Mouse (Mus musculus) midbrain, embryonic 15.5 days (tissue): Measurements from ENCODE around the gene BC024978. TPM values are rescaled to one million over a fixed set of nuclear protein-coding genes. Genes with fewer than 3 reads are reported as not detected.
"Not testable (repeated sequence)": the region's sequence is repeated elsewhere in the genome, so short reads cannot be mapped to it uniquely, and the experiment has no call there.

Experiments used
- ATAC-seq: fragments of 200-750 bp; cut with Nextera tagmentation; replicated peaks from 2 replicates; pipeline ENCODE4 v1.8.0; 2017; ENCODE audit warnings: moderate TSS enrichment
- H3K27ac ChIP-seq: fragments of 300-500 bp; sonication (generic); 2 replicates; pipeline ENCODE4 v1.5.1; 2015; ENCODE audit warnings: mild to moderate bottlenecking, inconsistent platforms
- H3K27me3 ChIP-seq: fragments of 300-500 bp; sonication (generic); replicated peaks from 2 replicates; pipeline ENCODE4 v1.6.1; 2015; ENCODE audit warnings: inconsistent platforms
- H3K36me3 ChIP-seq: fragments of 300-500 bp; sonication (generic); replicated peaks from 2 replicates; pipeline ENCODE4 v1.6.1; 2015; ENCODE audit warnings: inconsistent platforms
- H3K4me1 ChIP-seq: fragments of 300-500 bp; sonication (generic); 2 replicates; pipeline ENCODE4 v1.6.1; 2015; ENCODE audit warnings: inconsistent platforms
- H3K4me2 ChIP-seq: fragments of 300-500 bp; sonication (generic); 2 replicates; pipeline ENCODE4 v1.6.1; 2015; ENCODE audit warnings: inconsistent platforms, mild to moderate bottlenecking, moderate library complexity
- H3K4me3 ChIP-seq: fragments of 300-500 bp; sonication (generic); 2 replicates; pipeline ENCODE4 v1.5.1; 2015; ENCODE audit warnings: mild to moderate bottlenecking, inconsistent platforms
- H3K9ac ChIP-seq: fragments of 300-500 bp; sonication (generic); 2 replicates; pipeline ENCODE4 v1.6.1; 2015; ENCODE audit warnings: mild to moderate bottlenecking, inconsistent platforms
- H3K9me3 ChIP-seq: fragments of 300-500 bp; sonication (generic); 2 replicates; pipeline ENCODE4 v1.6.1; 2016; ENCODE audit warnings: inconsistent platforms
- WGBS: fragments of 180-500 bp; shearing (Covaris S2); methylation state at CpG from one replicate; pipeline ENCODE4 v1.1.7; 2015; ENCODE audit warnings: mixed read lengths; 5-methylcytosine and 5-hydroxymethylcytosine counted together
- polyA plus RNA-seq: library from polyadenylated mRNA; unstranded; fragments of >200 nt; fragmentation: Nextera tagmentation; extraction: Ambion mirVana; gene quantifications from 2 replicates; pipeline ENCODE4 v1.2.1, GENCODE M21; 2015

Gene BC024978
- polyA plus RNA-seq, 1 experiment from 2014 or later = 3.7 TPM

- Histone ChIP-seq H3K9me3 (no peaks in the 10 kb centered on the region), H3K4me2 (no peak overlapping the region), H3K9ac (no peak overlapping the region), H3K27me3 (no peaks in the 10 kb centered on the region), H3K4me3 (no peak overlapping the region), H3K36me3 (no peaks in the 10 kb centered on the region), H3K27ac (no peak overlapping the region), H3K4me1 (peaks cover 37% of the 10 kb centered on the region)
- ATAC-seq = no peak
- 83% methylated on average over 4 of the region's 4 CpGs for WGBS
Observed at GRCm38 (mm10) chr7:27230781-27231180, 35.2 kb downstream of the BC024978 start.

- Histone ChIP-seq H3K36me3 (no peaks in the 10 kb centered on the region), H3K4me3 (no peak overlapping the region), H3K4me2 (no peak overlapping the region), H3K27me3 (no peaks in the 10 kb centered on the region), H3K4me1 (peaks cover 27% of the 10 kb centered on the region), H3K9ac (no peak overlapping the region), H3K27ac (peak overlapping the region; percentile 81; the same call in 1 of the 2 replicates), H3K9me3 (no peaks in the 10 kb centered on the region)
- no peak for ATAC-seq
- WGBS = 84% methylated on average over 7 of the region's 7 CpGs
Observed at GRCm38 (mm10) chr7:27231693-27232331, 36.2 kb downstream of the BC024978 start.

GRCm38 (mm10) chr7:27232781-27233281 lies 37.2 kb downstream of the BC024978 start, which contains the start of gene Coq8b:
Gene Coq8b (plus strand): TSS chr7:27233023.
- ATAC-seq = peak; percentile 93
- Histone ChIP-seq H3K27ac (peak within 1 kb of the TSS; percentile 81), H3K9ac (peak within 1 kb of the TSS; percentile 49), H3K36me3 (no peaks in the 10 kb centered on the region), H3K4me3 (peak within 1 kb of the TSS; percentile 52), H3K27me3 (no peaks in the 10 kb centered on the region), H3K4me1 (peaks cover 17% of the 10 kb centered on the region), H3K4me2 (peak within 1 kb of the TSS; percentile 78), H3K9me3 (no peaks in the 10 kb centered on the region)
- WGBS = under 1% methylated on average over 25 of the region's 25 CpGs

- Histone ChIP-seq H3K9me3 (no peaks in the 10 kb centered on the region), H3K36me3 (no peaks in the 10 kb centered on the region), H3K27me3 (no peaks in the 10 kb centered on the region), H3K4me2 (peak overlapping the region; percentile 78), H3K4me3 (peak overlapping the region; percentile 52), H3K9ac (peak overlapping the region; percentile 49), H3K4me1 (peaks cover 17% of the 10 kb centered on the region), H3K27ac (peak overlapping the region; percentile 81)
- WGBS = 0% methylated on average over 6 of the region's 6 CpGs
- peak; percentile 44 for ATAC-seq
Observed at GRCm38 (mm10) chr7:27233300-27233699, 37.7 kb downstream of the BC024978 start.

- Histone ChIP-seq H3K9me3 (no peaks in the 10 kb centered on the region), H3K27ac (no peak overlapping the region), H3K4me1 (peaks cover 12% of the 10 kb centered on the region), H3K36me3 (0 out of 2 replicates have a peak, but pooled peaks cover 3% of the 10 kb centered on the region), H3K4me2 (no peak overlapping the region), H3K4me3 (no peak overlapping the region), H3K9ac (no peak overlapping the region), H3K27me3 (no peaks in the 10 kb centered on the region)
- no peak for ATAC-seq
- 93% methylated on average over 2 of the region's 2 CpGs for WGBS
Observed at GRCm38 (mm10) chr7:27235726-27236125, 40.1 kb downstream of the BC024978 start.

GRCm38 (mm10) chr7:27237527-27237926 lies 41.9 kb downstream of the BC024978 start:
- 89% methylated on average over 2 of the region's 2 CpGs for WGBS

GRCm38 (mm10) chr7:27238568-27238967 lies 43.0 kb downstream of the BC024978 start:
- no peaks in the 10 kb centered on the region for H3K9me3 ChIP-seq
- no peak overlapping the region for H3K9ac ChIP-seq
- peaks cover 8% of the 10 kb centered on the region for H3K4me1 ChIP-seq
- no peak for ATAC-seq
- H3K36me3 ChIP-seq = peaks cover 10% of the 10 kb centered on the region; the same call in 1 of the 2 replicates
- no peak overlapping the region for H3K4me2 ChIP-seq
- H3K27ac ChIP-seq = no peak overlapping the region
- no peak overlapping the region for H3K4me3 ChIP-seq
- H3K27me3 ChIP-seq = no peaks in the 10 kb centered on the region
- WGBS = 92% methylated on average over 5 of the region's 5 CpGs

More at GRCm38 (mm10) chr7:27237527-27237926, 41.9 kb downstream of the BC024978 start:
- Histone ChIP-seq H3K27me3 (no peaks in the 10 kb centered on the region), H3K36me3 (0 out of 2 replicates have a peak, but pooled peaks cover 5% of the 10 kb centered on the region), H3K4me2 (no peak overlapping the region), H3K27ac (no peak overlapping the region), H3K4me3 (no peak overlapping the region), H3K4me1 (peaks cover 12% of the 10 kb centered on the region), H3K9me3 (no peaks in the 10 kb centered on the region), H3K9ac (no peak overlapping the region)
- ATAC-seq = no peak

GRCm38 (mm10) chr7:27243211-27243610 lies 47.6 kb downstream of the BC024978 start:
- H3K9ac ChIP-seq = no peak overlapping the region
- no peaks in the 10 kb centered on the region for H3K9me3 ChIP-seq
- no peaks in the 10 kb centered on the region for H3K27me3 ChIP-seq
- no peaks in the 10 kb centered on the region for H3K4me1 ChIP-seq
- H3K27ac ChIP-seq = no peak overlapping the region
- 75% methylated on average over 8 of the region's 8 CpGs for WGBS
- no peak overlapping the region for H3K4me2 ChIP-seq
- no peak for ATAC-seq
- H3K36me3 ChIP-seq = peaks cover 13% of the 10 kb centered on the region; the same call in 1 of the 2 replicates
- H3K4me3 ChIP-seq = no peak overlapping the region

- H3K4me1 ChIP-seq, H3K9ac ChIP-seq, H3K9me3 ChIP-seq, ATAC-seq, H3K4me3 ChIP-seq, H3K27ac ChIP-seq, H3K27me3 ChIP-seq, H3K4me2 ChIP-seq: not testable (repeated sequence)
- 82% methylated on average over 2 of the region's 2 CpGs for WGBS
- peaks cover 13% of the 10 kb centered on the region; the same call in 1 of the 2 replicates for H3K36me3 ChIP-seq
Observed at GRCm38 (mm10) chr7:27244088-27244487, 48.5 kb downstream of the BC024978 start.

GRCm38 (mm10) chr7:27249146-27249545 lies 53.6 kb downstream of the BC024978 start:
- no peak overlapping the region for H3K27ac ChIP-seq
- H3K9me3 ChIP-seq = no peaks in the 10 kb centered on the region
- H3K9ac ChIP-seq = no peak overlapping the region
- no peaks in the 10 kb centered on the region for H3K27me3 ChIP-seq
- WGBS = 90% methylated on average over 2 of the region's 2 CpGs
- H3K36me3 ChIP-seq = no peaks in the 10 kb centered on the region; the same call in 1 of the 2 replicates
- ATAC-seq = no peak
- no peaks in the 10 kb centered on the region for H3K4me1 ChIP-seq
- H3K4me2 ChIP-seq = no peak overlapping the region
- no peak overlapping the region for H3K4me3 ChIP-seq

GRCm38 (mm10) chr7:27249928-27250327 lies 54.3 kb downstream of the BC024978 start:
- Histone ChIP-seq H3K27me3 (no peaks in the 10 kb centered on the region), H3K9me3 (no peaks in the 10 kb centered on the region), H3K36me3 (no peaks in the 10 kb centered on the region; the same call in 1 of the 2 replicates), H3K4me3 (no peak overlapping the region), H3K4me2 (no peak overlapping the region), H3K27ac (no peak overlapping the region), H3K9ac (no peak overlapping the region), H3K4me1 (no peaks in the 10 kb centered on the region)
- no peak for ATAC-seq
- 82% methylated on average over 5 of the region's 5 CpGs for WGBS

GRCm38 (mm10) chr7:27251946-27252345 lies 56.4 kb downstream of the BC024978 start:
- no peak overlapping the region for H3K9ac ChIP-seq
- no peaks in the 10 kb centered on the region for H3K27me3 ChIP-seq
- no peaks in the 10 kb centered on the region for H3K4me1 ChIP-seq
- no peak overlapping the region for H3K4me3 ChIP-seq
- no peak overlapping the region for H3K27ac ChIP-seq
- H3K36me3 ChIP-seq = no peaks in the 10 kb centered on the region
- H3K4me2 ChIP-seq = no peak overlapping the region
- no peak for ATAC-seq
- no peaks in the 10 kb centered on the region for H3K9me3 ChIP-seq
- WGBS = 89% methylated on average over 6 of the region's 6 CpGs

GRCm38 (mm10) chr7:27255721-27256120 lies 60.1 kb downstream of the BC024978 start:
- H3K9ac ChIP-seq = no peak overlapping the region
- H3K36me3 ChIP-seq = no peaks in the 10 kb centered on the region
- ATAC-seq = no peak

More at GRCm38 (mm10) chr7:27255721-27256120, 60.1 kb downstream of the BC024978 start:
- Histone ChIP-seq H3K27ac (no peak overlapping the region), H3K27me3 (no peaks in the 10 kb centered on the region), H3K4me3 (no peak overlapping the region), H3K9me3 (no peaks in the 10 kb centered on the region), H3K4me2 (no peak overlapping the region), H3K4me1 (peaks cover 16% of the 10 kb centered on the region)
- WGBS = 78% methylated on average over 3 of the region's 3 CpGs
